Mouse (Mus musculus) hindbrain, embryonic 14.5 days (tissue): ENCODE measurements around the gene Dnajb13. TPM values are rescaled to one million over a fixed set of nuclear protein-coding genes. Genes with fewer than 3 reads are reported as not detected.

Experiments used
- ATAC-seq: fragments of 200-750 bp; cut with Nextera tagmentation; 2 replicates; pipeline ENCODE4 v1.8.0; 2017; ENCODE audit warnings: moderate number of reproducible peaks, mild to moderate bottlenecking, moderate TSS enrichment, moderate library complexity; ENCODE audit not compliant: low FRiP score
- DNase-seq: peaks from one replicate; pipeline ENCODE4 v3.0.0-alpha.2; 2015; ENCODE audit warnings: low spot score
- H3K27ac ChIP-seq: fragments of 300-500 bp; sonication (generic); 2 replicates; pipeline ENCODE4 v1.5.1; 2014; ENCODE audit warnings: mild to moderate bottlenecking, moderate library complexity
- H3K27me3 ChIP-seq: fragments of 300-500 bp; sonication (generic); 2 replicates; pipeline ENCODE4 v1.6.1; 2014; ENCODE audit warnings: mild to moderate bottlenecking, low read length, mixed read lengths; ENCODE audit not compliant: control insufficient read depth, insufficient read depth
- H3K36me3 ChIP-seq: fragments of 300-500 bp; sonication (generic); replicated peaks from 2 replicates; pipeline ENCODE4 v1.6.1; 2014; ENCODE audit not compliant: control insufficient read depth, insufficient read depth
- H3K4me1 ChIP-seq: fragments of 300-500 bp; sonication (generic); replicated peaks from 2 replicates; pipeline ENCODE4 v1.6.1; 2014; ENCODE audit warnings: antibody characterized with exemption, low read length, mixed read lengths; ENCODE audit not compliant: control insufficient read depth, insufficient read depth
- H3K4me2 ChIP-seq: fragments of 300-500 bp; sonication (generic); replicated peaks from 2 replicates; pipeline ENCODE4 v1.6.1; 2014; ENCODE audit warnings: mild to moderate bottlenecking, moderate library complexity
- H3K4me3 ChIP-seq: fragments of 300-500 bp; sonication (generic); replicated peaks from 2 replicates; pipeline ENCODE4 v1.5.1; 2014; ENCODE audit warnings: mild to moderate bottlenecking, low read length
- H3K9ac ChIP-seq: fragments of 300-500 bp; sonication (generic); 2 replicates; pipeline ENCODE4 v1.6.1; 2014
- H3K9me3 ChIP-seq: fragments of 300-500 bp; sonication (generic); 2 replicates; pipeline ENCODE4 v1.6.1; 2016; ENCODE audit warnings: low read length; ENCODE audit not compliant: control insufficient read depth
- WGBS: fragments of 180-500 bp; shearing (Covaris S2); extraction: QIAGEN DNeasy Blood & Tissue Kit; methylation state at CpG from one replicate; pipeline ENCODE4 v1.1.7; 2014; 5-methylcytosine and 5-hydroxymethylcytosine counted together
- polyA plus RNA-seq: library from polyadenylated mRNA; unstranded; fragments of >200 nt; fragmentation: Nextera tagmentation; extraction: Ambion mirVana; gene quantifications from 2 replicates; pipeline ENCODE4 v1.2.1, GENCODE M21; 2014

The Dnajb13 gene
- polyA plus RNA-seq, 1 experiment from 2014 or later, result 10.8 TPM

DNA sequence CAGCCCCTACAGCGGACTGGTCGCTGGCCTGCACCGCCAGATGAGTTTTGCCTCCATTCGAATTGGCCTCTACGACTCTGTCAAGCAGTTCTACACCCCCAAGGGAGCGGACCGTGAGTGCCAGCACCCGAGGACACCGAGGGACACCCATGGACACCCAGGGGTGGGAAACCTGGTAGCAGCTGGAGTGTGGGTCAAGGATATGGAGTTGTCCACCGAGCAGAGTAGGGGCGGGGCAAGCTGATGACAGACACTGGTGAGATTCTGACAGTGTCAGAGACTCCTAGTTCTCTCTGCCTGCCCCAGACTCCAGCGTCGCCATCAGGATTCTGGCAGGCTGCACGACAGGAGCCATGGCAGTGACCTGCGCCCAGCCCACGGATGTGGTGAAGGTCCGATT lies 34.6 kb downstream of the Dnajb13 start:
- Histone ChIP-seq H3K9ac (no peak overlapping the region), H3K4me2 (no peak overlapping the region), H3K27ac (no peak overlapping the region), H3K27me3 (no peaks in the 10 kb centered on the region), H3K9me3 (no peaks in the 10 kb centered on the region), H3K4me3 (no peak overlapping the region), H3K36me3 (no peaks in the 10 kb centered on the region), H3K4me1 (no peaks in the 10 kb centered on the region)
- no peak for DNase-seq
- 86% methylated on average over 17 of the region's 17 CpGs for WGBS
- no peak for ATAC-seq

DNA sequence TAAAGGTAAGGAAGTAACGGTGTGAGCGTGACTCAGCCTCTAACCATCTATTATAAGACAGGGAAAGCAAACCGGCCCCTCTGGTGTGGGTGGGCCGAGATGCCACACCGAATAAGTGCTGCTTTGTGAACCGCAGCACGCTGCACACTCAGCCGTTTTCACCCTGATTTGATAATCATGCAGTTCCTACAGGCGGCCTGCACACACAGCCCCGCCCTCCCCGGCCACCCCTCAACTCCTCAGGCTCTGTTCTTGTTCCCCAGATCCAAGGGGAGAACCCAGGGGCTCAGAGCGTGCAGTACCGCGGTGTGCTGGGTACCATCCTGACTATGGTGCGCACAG lies 35.0 kb downstream of the Dnajb13 start:
- Histone ChIP-seq H3K4me3 (no peak overlapping the region), H3K4me2 (no peak overlapping the region), H3K36me3 (no peaks in the 10 kb centered on the region), H3K4me1 (no peaks in the 10 kb centered on the region), H3K9ac (no peak overlapping the region), H3K9me3 (no peaks in the 10 kb centered on the region), H3K27ac (no peak overlapping the region), H3K27me3 (no peaks in the 10 kb centered on the region)
- ATAC-seq (no peak), DNase-seq (no peak)
- WGBS, result 68% methylated on average over 15 of the region's 15 CpGs

DNA sequence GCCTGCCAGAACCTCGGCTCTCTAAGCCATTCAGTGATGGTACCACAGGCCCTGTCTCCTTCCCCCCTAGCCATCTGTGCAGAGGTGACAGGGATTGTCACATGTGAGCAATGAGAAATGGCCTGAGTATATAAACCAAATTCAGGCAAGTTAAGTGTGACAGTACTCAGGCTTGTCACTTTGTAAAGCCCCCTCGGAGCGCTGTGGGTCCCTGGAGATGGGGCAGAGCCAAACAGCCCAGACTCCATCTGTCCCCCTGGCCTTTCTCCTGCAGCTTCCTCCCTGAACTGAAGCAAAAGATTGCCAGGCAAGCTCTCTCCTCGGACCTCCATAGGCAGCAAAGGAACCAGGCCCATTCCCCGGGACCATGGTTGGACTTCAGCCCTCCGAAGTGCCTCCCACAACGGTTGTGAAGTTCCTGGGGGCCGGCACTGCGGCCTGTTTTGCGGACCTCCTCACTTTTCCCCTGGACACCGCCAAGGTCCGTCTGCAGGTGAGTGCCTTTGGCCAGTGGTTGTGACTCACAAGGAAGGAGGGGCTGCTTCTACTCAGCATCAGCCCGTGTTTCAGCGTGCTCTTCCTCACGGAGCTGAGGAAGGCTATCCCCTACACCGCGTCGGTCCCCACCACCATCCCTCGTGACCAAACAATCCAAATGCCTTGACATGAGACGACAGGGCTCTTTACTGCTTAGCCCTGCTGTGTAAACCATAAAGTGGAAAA lies 35.5 kb downstream of the Dnajb13 start:
- Histone ChIP-seq H3K9me3 (no peaks in the 10 kb centered on the region), H3K4me2 (no peak overlapping the region), H3K36me3 (no peaks in the 10 kb centered on the region), H3K4me1 (no peaks in the 10 kb centered on the region), H3K27ac (no peak overlapping the region), H3K4me3 (no peak overlapping the region), H3K27me3 (no peaks in the 10 kb centered on the region), H3K9ac (no peak overlapping the region)
- ATAC-seq (no peak), DNase-seq (no peak)
- 79% methylated on average over 20 of the region's 20 CpGs for WGBS

GRCm38 (mm10) chr7:100474680-100475079 lies 40.1 kb downstream of the Dnajb13 start:
- Histone ChIP-seq H3K4me1 (no peaks in the 10 kb centered on the region), H3K27ac (no peak overlapping the region), H3K4me3 (no peak overlapping the region), H3K9me3 (no peaks in the 10 kb centered on the region), H3K9ac (no peak overlapping the region), H3K27me3 (no peaks in the 10 kb centered on the region), H3K4me2 (no peak overlapping the region), H3K36me3 (peaks cover 12% of the 10 kb centered on the region; the same call in 1 of the 2 replicates)
- ATAC-seq (no peak), DNase-seq (no peak)
- WGBS, result 50% methylated on average over 1 of the region's 1 CpGs

DNA sequence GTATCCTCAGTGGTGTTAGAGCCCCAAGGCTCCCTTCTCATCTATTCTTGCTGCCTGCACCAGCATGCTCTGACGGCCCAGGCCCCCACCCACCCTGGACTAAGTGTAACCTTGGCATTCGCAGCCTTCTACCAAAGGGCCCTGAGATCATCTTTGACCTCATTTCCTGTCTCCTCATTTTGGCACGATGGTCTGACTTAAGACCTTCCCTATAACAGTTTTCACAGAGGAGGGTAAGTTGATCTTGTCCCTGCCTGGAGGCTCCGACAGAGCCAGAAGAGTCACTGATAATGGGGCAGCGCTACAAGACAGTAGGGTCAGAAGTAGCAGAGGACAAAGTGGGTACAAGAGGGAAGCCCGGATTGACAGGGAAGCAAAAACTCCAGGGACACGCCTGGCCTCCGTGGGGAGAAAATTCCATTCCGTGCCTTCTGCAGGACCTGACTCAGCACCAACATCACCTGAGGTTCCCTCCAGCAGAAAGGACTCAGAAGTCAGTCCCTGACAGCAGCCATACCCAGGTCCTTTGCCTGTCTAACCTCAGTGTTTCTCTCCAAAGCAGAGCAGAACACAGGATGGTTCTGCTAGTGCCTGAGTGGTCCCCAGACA lies 40.8 kb downstream of the Dnajb13 start:
- 92% methylated on average over 9 of the region's 9 CpGs for WGBS
- no peaks in the 10 kb centered on the region for H3K9me3 ChIP-seq
- no peaks in the 10 kb centered on the region for H3K4me1 ChIP-seq
- H3K36me3 ChIP-seq, result peaks cover 19% of the 10 kb centered on the region
- no peak overlapping the region for H3K4me3 ChIP-seq
- H3K4me2 ChIP-seq, result no peak overlapping the region
- H3K27me3 ChIP-seq, result no peaks in the 10 kb centered on the region
- H3K9ac ChIP-seq, result no peak overlapping the region
- DNase-seq (no peak), ATAC-seq (no peak)
- H3K27ac ChIP-seq, result no peak overlapping the region

DNA sequence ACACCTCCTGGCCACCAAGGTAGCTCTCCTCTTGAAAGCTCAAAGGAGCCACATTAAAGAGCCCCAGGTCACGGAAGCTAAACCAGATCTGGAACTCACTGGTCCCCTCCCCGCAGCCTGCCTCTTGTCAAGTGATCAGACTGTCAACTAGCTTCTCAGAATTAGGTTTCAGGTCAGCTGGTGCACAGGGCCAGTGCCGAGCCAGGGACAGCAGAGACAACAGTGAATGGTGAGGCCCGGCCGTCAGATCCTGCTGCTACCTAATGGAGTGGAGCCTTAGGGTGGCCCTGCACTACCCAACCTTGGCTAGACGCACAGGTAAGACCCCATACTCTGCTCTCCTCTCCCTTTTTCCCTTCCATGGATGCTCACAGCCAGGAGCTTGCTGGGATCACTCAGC lies 42.0 kb downstream of the Dnajb13 start, which contains the start of gene Ucp3:
Gene Ucp3 (plus strand): TSS at position 214 of the 400 bp plus-strand sequence.
- no peak within 1 kb of the TSS for H3K4me2 ChIP-seq
- no peaks in the 10 kb centered on the region for H3K9me3 ChIP-seq
- WGBS, result 94% methylated on average over 6 of the region's 6 CpGs
- DNase-seq (no peak), ATAC-seq (no peak)
- no peak within 1 kb of the TSS for H3K4me3 ChIP-seq
- H3K27me3 ChIP-seq, result no peaks in the 10 kb centered on the region
- peaks cover 21% of the 10 kb centered on the region for H3K36me3 ChIP-seq
- H3K27ac ChIP-seq, result no peak within 1 kb of the TSS
- no peak within 1 kb of the TSS for H3K9ac ChIP-seq
- no peaks in the 10 kb centered on the region for H3K4me1 ChIP-seq

- Histone ChIP-seq H3K27ac (no peak overlapping the region), H3K9me3 (no peaks in the 10 kb centered on the region), H3K27me3 (no peaks in the 10 kb centered on the region), H3K4me1 (no peaks in the 10 kb centered on the region), H3K4me3 (no peak overlapping the region), H3K9ac (no peak overlapping the region), H3K4me2 (no peak overlapping the region), H3K36me3 (peaks cover 27% of the 10 kb centered on the region)
- no peak for ATAC-seq
- DNase-seq, result no peak
- 96% methylated on average over 1 of the region's 1 CpGs for WGBS
Measured at GRCm38 (mm10) chr7:100471407-100471797, 43.4 kb downstream of the Dnajb13 start.

DNA sequence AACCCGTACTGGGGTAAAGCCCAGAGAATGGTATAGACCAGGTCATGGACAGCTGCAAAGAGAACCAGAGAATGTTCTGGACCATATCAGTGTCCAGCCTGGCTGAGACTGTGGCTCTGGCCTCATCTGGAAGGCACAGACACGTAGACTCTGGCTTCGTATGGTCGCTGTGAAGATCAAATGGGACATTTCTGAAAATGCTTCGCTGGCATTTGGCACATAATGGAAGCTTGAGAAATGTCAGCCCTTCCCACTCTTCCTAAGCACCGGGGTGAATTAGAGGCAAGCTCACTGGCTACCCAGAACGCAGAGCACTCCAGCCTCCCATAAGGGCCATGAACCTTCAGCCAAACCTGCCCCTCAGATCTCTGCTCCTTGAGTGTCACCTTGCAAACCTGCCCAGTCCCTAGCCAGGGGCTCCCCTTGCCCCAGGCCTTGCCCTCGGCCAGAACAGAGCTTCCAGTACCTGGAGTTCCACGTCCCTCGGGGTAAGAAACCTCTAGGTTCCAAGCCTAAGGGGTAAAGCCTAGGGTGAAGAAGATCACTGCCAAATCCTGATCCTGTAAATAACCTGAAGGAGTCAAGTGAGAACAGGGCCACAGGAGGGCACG lies 43.9 kb downstream of the Dnajb13 start:
- Histone ChIP-seq H3K36me3 (peaks cover 27% of the 10 kb centered on the region), H3K9me3 (no peaks in the 10 kb centered on the region), H3K27me3 (no peaks in the 10 kb centered on the region), H3K4me3 (no peak overlapping the region), H3K9ac (no peak overlapping the region), H3K4me2 (no peak overlapping the region), H3K4me1 (no peaks in the 10 kb centered on the region), H3K27ac (no peak overlapping the region)
- ATAC-seq, result no peak
- 97% methylated on average over 11 of the region's 11 CpGs for WGBS
- no peak for DNase-seq

- no peak for DNase-seq
- Histone ChIP-seq H3K27me3 (no peaks in the 10 kb centered on the region), H3K9ac (no peak overlapping the region), H3K4me2 (no peak overlapping the region), H3K36me3 (peaks cover 37% of the 10 kb centered on the region), H3K4me3 (no peak overlapping the region), H3K4me1 (no peaks in the 10 kb centered on the region), H3K27ac (no peak overlapping the region), H3K9me3 (no peaks in the 10 kb centered on the region)
- ATAC-seq, result no peak
- WGBS, result 88% methylated on average over 1 of the region's 1 CpGs
Measured at GRCm38 (mm10) chr7:100469502-100469901, 45.3 kb downstream of the Dnajb13 start.
